Mouse (Mus musculus): ENCODE measurements around the gene Rpl26. TPM values are rescaled to one million over a fixed set of nuclear protein-coding genes. Genes with fewer than 3 reads are reported as not detected.

Gene Rpl26
- polyA plus RNA-seq (2017; shearing (Covaris generic)) = 1,177 TPM

GRCm38 (mm10) chr11:68901351-68902046 lies at the start of gene Rpl26:
TSS of gene Rpl26 (plus strand) at chr11:68901583.

GRCm38 (mm10) chr11:68871748-68872147 lies 29.6 kb upstream of the Rpl26 start, which contains the start of gene Ndel1:
TSS of gene Ndel1 (minus strand) at chr11:68871858.

GRCm38 (mm10) chr11:68888253-68888652 lies 13.1 kb upstream of the Rpl26 start, which contains the start of gene Rnf222:
TSS of gene Rnf222 (plus strand) at chr11:68888553.

GRCm38 (mm10) chr11:68926981-68927380 lies 25.6 kb downstream of the Rpl26 start, which contains the start of gene Odf4:
TSS of gene Odf4 (minus strand) at chr11:68927081.

Other genes starting within 250 kb of the Rpl26 start
- gene Myh10, start 210.0 kb upstream of the Rpl26 start, polyA plus RNA-seq (2017; shearing (Covaris generic)) = 1.8 TPM
- 71.3 TPM for gene Ndel1, start 29.7 kb upstream of the Rpl26 start, polyA plus RNA-seq (2017; shearing (Covaris generic))
- not detected for gene Rnf222, start 13.0 kb upstream of the Rpl26 start, polyA plus RNA-seq (2017; shearing (Covaris generic))
- not detected for gene Odf4, start 25.5 kb downstream of the Rpl26 start, polyA plus RNA-seq (2017; shearing (Covaris generic))
- gene Arhgef15, start 55.9 kb downstream of the Rpl26 start, polyA plus RNA-seq (2017; shearing (Covaris generic)) = 0.19 TPM
- gene Slc25a35, start 66.5 kb downstream of the Rpl26 start, polyA plus RNA-seq (2017; shearing (Covaris generic)) = 13.3 TPM
- gene Rangrf, start 73.6 kb downstream of the Rpl26 start, polyA plus RNA-seq (2017; shearing (Covaris generic)) = 29.9 TPM
- gene Pfas, start 106.9 kb downstream of the Rpl26 start, polyA plus RNA-seq (2017; shearing (Covaris generic)) = 5.6 TPM
- gene Ctc1, start 114.3 kb downstream of the Rpl26 start, polyA plus RNA-seq (2017; shearing (Covaris generic)) = 23.3 TPM
- 6.8 TPM for gene Aurkb, start 144.1 kb downstream of the Rpl26 start, polyA plus RNA-seq (2017; shearing (Covaris generic))
- gene Borcs6, start 158.1 kb downstream of the Rpl26 start, polyA plus RNA-seq (2017; shearing (Covaris generic)) = 4.2 TPM
- gene Tmem107, start 169.2 kb downstream of the Rpl26 start, polyA plus RNA-seq (2017; shearing (Covaris generic)) = 3.3 TPM
- 36.7 TPM for gene Vamp2, start 186.9 kb downstream of the Rpl26 start, polyA plus RNA-seq (2017; shearing (Covaris generic))
- gene Per1, start 193.6 kb downstream of the Rpl26 start, polyA plus RNA-seq (2017; shearing (Covaris generic)) = 14.7 TPM
- not detected for gene Hes7, start 218.8 kb downstream of the Rpl26 start, polyA plus RNA-seq (2017; shearing (Covaris generic))
- gene 9130213A22Rik, start 221.0 kb downstream of the Rpl26 start, polyA plus RNA-seq (2017; shearing (Covaris generic)) = not detected
- 0.46 TPM for gene Aloxe3, start 224.3 kb downstream of the Rpl26 start, polyA plus RNA-seq (2017; shearing (Covaris generic))